Mouse (Mus musculus): ENCODE data around the gene Ibsp.

DNA sequence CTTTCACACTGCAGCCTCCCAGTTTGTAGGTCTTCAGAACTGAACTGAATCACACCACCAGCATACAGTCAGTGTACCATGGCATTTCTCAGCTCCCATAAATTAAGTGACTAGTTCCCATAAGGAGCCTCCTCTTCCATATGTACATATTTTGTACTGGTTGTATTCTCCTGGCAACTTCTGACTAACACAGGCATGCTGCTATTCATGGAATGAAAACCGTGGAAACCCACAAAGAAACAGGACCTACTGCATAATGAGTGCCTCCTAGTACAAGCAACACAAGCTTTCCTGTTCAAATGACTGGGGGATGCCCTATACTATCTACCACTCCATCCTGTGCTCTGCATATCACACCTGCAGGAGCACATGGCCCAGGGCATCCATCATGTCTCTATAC lies 52.1 kb downstream of the Ibsp start:
- TF ChIP-seq GATA1 (IDR thresholded peaks at IDR 0.05; ENCODE audit: low read length) (no peak), TAL1 (IDR thresholded peaks at IDR 0.05; ENCODE audit: low read length) (no peak)
